Mouse (Mus musculus): Measurements from ENCODE around the gene Slc38a8. TPM values are rescaled to one million over a fixed set of nuclear protein-coding genes. Genes with fewer than 3 reads are reported as not detected.

Gene Slc38a8
- polyA plus RNA-seq, 1 experiment from 2014 or later, result not detected

- Histone ChIP-seq H3K4me2 (replicated peaks; ENCODE audit: low read depth, low read length) (no peak overlapping the region), H3K27me3 (ENCODE audit: control insufficient read depth, insufficient read depth, low read length) (no peaks in the 10 kb centered on the region), H3K36me3 (ENCODE audit: control insufficient read depth, insufficient read depth, low read length) (peaks cover 86% of the 10 kb centered on the region), H3K4me1 (ENCODE audit: control insufficient read depth, insufficient read depth, low read length) (no peaks in the 10 kb centered on the region), H3K4me3 (ENCODE audit: low read length) (no peak overlapping the region), H3K27ac (ENCODE audit: low read depth, low read length) (no peak overlapping the region), H3K9me3 (ENCODE audit: control insufficient read depth, low read length) (no peaks in the 10 kb centered on the region), H3K9ac (ENCODE audit: low read depth, low read length) (no peak overlapping the region)
- no peak for ATAC-seq (ENCODE audit: low FRiP score, low TSS enrichment)
- WGBS, result 93% methylated on average over 7 of the region's 7 CpGs
Observed at GRCm38 (mm10) chr8:119528762-119529161, 27.3 kb upstream of the Slc38a8 start.

GRCm38 (mm10) chr8:119520102-119520501 is 18.6 kb upstream of the Slc38a8 start:
- H3K4me1 ChIP-seq (ENCODE audit: control insufficient read depth, insufficient read depth, low read length), result no peaks in the 10 kb centered on the region
- H3K27me3 ChIP-seq (ENCODE audit: control insufficient read depth, insufficient read depth, low read length), result no peaks in the 10 kb centered on the region
- no peak overlapping the region for H3K4me2 ChIP-seq (replicated peaks; ENCODE audit: low read depth, low read length)
- no peaks in the 10 kb centered on the region for H3K9me3 ChIP-seq (ENCODE audit: control insufficient read depth, low read length)
- peaks cover 98% of the 10 kb centered on the region for H3K36me3 ChIP-seq (ENCODE audit: control insufficient read depth, insufficient read depth, low read length)
- no peak for ATAC-seq (ENCODE audit: low FRiP score, low TSS enrichment)
- H3K9ac ChIP-seq (ENCODE audit: low read depth, low read length), result no peak overlapping the region
- no peak overlapping the region for H3K4me3 ChIP-seq (ENCODE audit: low read length)
- H3K27ac ChIP-seq (ENCODE audit: low read depth, low read length), result no peak overlapping the region
- 71% methylated on average over 7 of the region's 7 CpGs for WGBS

GRCm38 (mm10) chr8:119516674-119517073 is 15.2 kb upstream of the Slc38a8 start:
- no peaks in the 10 kb centered on the region for H3K4me1 ChIP-seq (ENCODE audit: control insufficient read depth, insufficient read depth, low read length)
- H3K4me3 ChIP-seq (ENCODE audit: low read length), result no peak overlapping the region
- no peaks in the 10 kb centered on the region for H3K27me3 ChIP-seq (ENCODE audit: control insufficient read depth, insufficient read depth, low read length)
- peaks cover 98% of the 10 kb centered on the region for H3K36me3 ChIP-seq (ENCODE audit: control insufficient read depth, insufficient read depth, low read length)
- no peak for ATAC-seq (ENCODE audit: low FRiP score, low TSS enrichment)
- no peak overlapping the region for H3K4me2 ChIP-seq (replicated peaks; ENCODE audit: low read depth, low read length)
- no peaks in the 10 kb centered on the region for H3K9me3 ChIP-seq (ENCODE audit: control insufficient read depth, low read length)
- WGBS, result 76% methylated on average over 5 of the region's 5 CpGs
- H3K9ac ChIP-seq (ENCODE audit: low read depth, low read length), result no peak overlapping the region
- no peak overlapping the region for H3K27ac ChIP-seq (ENCODE audit: low read depth, low read length)

GRCm38 (mm10) chr8:119515767-119516166 is 14.3 kb upstream of the Slc38a8 start:
- ATAC-seq (ENCODE audit: low FRiP score, low TSS enrichment), result no peak

GRCm38 (mm10) chr8:119514940-119515339 is 13.4 kb upstream of the Slc38a8 start:
- H3K27ac ChIP-seq (ENCODE audit: low read depth, low read length), result no peak overlapping the region
- peaks cover 97% of the 10 kb centered on the region for H3K36me3 ChIP-seq (ENCODE audit: control insufficient read depth, insufficient read depth, low read length)
- WGBS, result 93% methylated on average over 3 of the region's 3 CpGs
- H3K4me3 ChIP-seq (ENCODE audit: low read length), result no peak overlapping the region
- H3K27me3 ChIP-seq (ENCODE audit: control insufficient read depth, insufficient read depth, low read length), result no peaks in the 10 kb centered on the region
- H3K9me3 ChIP-seq (ENCODE audit: control insufficient read depth, low read length), result no peaks in the 10 kb centered on the region
- no peak for ATAC-seq (ENCODE audit: low FRiP score, low TSS enrichment)
- H3K9ac ChIP-seq (ENCODE audit: low read depth, low read length), result no peak overlapping the region
- no peak overlapping the region for H3K4me2 ChIP-seq (replicated peaks; ENCODE audit: low read depth, low read length)
- H3K4me1 ChIP-seq (ENCODE audit: control insufficient read depth, insufficient read depth, low read length), result no peaks in the 10 kb centered on the region

More at GRCm38 (mm10) chr8:119515767-119516166, 14.3 kb upstream of the Slc38a8 start:
- 67% methylated on average over 3 of the region's 3 CpGs for WGBS
- no peaks in the 10 kb centered on the region for H3K9me3 ChIP-seq (ENCODE audit: control insufficient read depth, low read length)
- no peaks in the 10 kb centered on the region for H3K4me1 ChIP-seq (ENCODE audit: control insufficient read depth, insufficient read depth, low read length)
- no peak overlapping the region for H3K4me2 ChIP-seq (replicated peaks; ENCODE audit: low read depth, low read length)
- no peak overlapping the region for H3K27ac ChIP-seq (ENCODE audit: low read depth, low read length)
- H3K4me3 ChIP-seq (ENCODE audit: low read length), result no peak overlapping the region
- peaks cover 97% of the 10 kb centered on the region for H3K36me3 ChIP-seq (ENCODE audit: control insufficient read depth, insufficient read depth, low read length)
- H3K9ac ChIP-seq (ENCODE audit: low read depth, low read length), result no peak overlapping the region
- H3K27me3 ChIP-seq (ENCODE audit: control insufficient read depth, insufficient read depth, low read length), result no peaks in the 10 kb centered on the region

- WGBS, result 93% methylated on average over 4 of the region's 4 CpGs
- H3K4me1 ChIP-seq (ENCODE audit: control insufficient read depth, insufficient read depth, low read length), result no peaks in the 10 kb centered on the region
- ATAC-seq (ENCODE audit: low FRiP score, low TSS enrichment), result no peak
- no peak overlapping the region for H3K27ac ChIP-seq (ENCODE audit: low read depth, low read length)
- no peak overlapping the region for H3K4me3 ChIP-seq (ENCODE audit: low read length)
- H3K36me3 ChIP-seq (ENCODE audit: control insufficient read depth, insufficient read depth, low read length), result peaks cover 98% of the 10 kb centered on the region
- no peak overlapping the region for H3K9ac ChIP-seq (ENCODE audit: low read depth, low read length)
- H3K9me3 ChIP-seq (ENCODE audit: control insufficient read depth, low read length), result no peaks in the 10 kb centered on the region
- H3K27me3 ChIP-seq (ENCODE audit: control insufficient read depth, insufficient read depth, low read length), result no peaks in the 10 kb centered on the region
- no peak overlapping the region for H3K4me2 ChIP-seq (replicated peaks; ENCODE audit: low read depth, low read length)
Observed at GRCm38 (mm10) chr8:119513405-119513804, 11.9 kb upstream of the Slc38a8 start.

GRCm38 (mm10) chr8:119511722-119512121 is 10.2 kb upstream of the Slc38a8 start:
- Histone ChIP-seq H3K4me1 (ENCODE audit: control insufficient read depth, insufficient read depth, low read length) (no peaks in the 10 kb centered on the region), H3K27ac (ENCODE audit: low read depth, low read length) (no peak overlapping the region), H3K9ac (ENCODE audit: low read depth, low read length) (no peak overlapping the region), H3K9me3 (ENCODE audit: control insufficient read depth, low read length) (no peaks in the 10 kb centered on the region), H3K4me2 (replicated peaks; ENCODE audit: low read depth, low read length) (no peak overlapping the region), H3K27me3 (ENCODE audit: control insufficient read depth, insufficient read depth, low read length) (no peaks in the 10 kb centered on the region), H3K4me3 (ENCODE audit: low read length) (no peak overlapping the region), H3K36me3 (ENCODE audit: control insufficient read depth, insufficient read depth, low read length) (peaks cover 94% of the 10 kb centered on the region)
- WGBS, result over 99% methylated on average over 7 of the region's 7 CpGs
- no peak for ATAC-seq (ENCODE audit: low FRiP score, low TSS enrichment)

GRCm38 (mm10) chr8:119510471-119510870 is 9.0 kb upstream of the Slc38a8 start:
- WGBS, result 87% methylated on average over 9 of the region's 9 CpGs
- ATAC-seq (ENCODE audit: low FRiP score, low TSS enrichment), result no peak
- no peak overlapping the region for H3K9ac ChIP-seq (ENCODE audit: low read depth, low read length)
- no peak overlapping the region for H3K4me2 ChIP-seq (replicated peaks; ENCODE audit: low read depth, low read length)
- H3K36me3 ChIP-seq (ENCODE audit: control insufficient read depth, insufficient read depth, low read length), result peaks cover 88% of the 10 kb centered on the region
- H3K9me3 ChIP-seq (ENCODE audit: control insufficient read depth, low read length), result no peaks in the 10 kb centered on the region
- H3K27me3 ChIP-seq (ENCODE audit: control insufficient read depth, insufficient read depth, low read length), result no peaks in the 10 kb centered on the region
- no peaks in the 10 kb centered on the region for H3K4me1 ChIP-seq (ENCODE audit: control insufficient read depth, insufficient read depth, low read length)
- no peak overlapping the region for H3K4me3 ChIP-seq (ENCODE audit: low read length)
- H3K27ac ChIP-seq (ENCODE audit: low read depth, low read length), result no peak overlapping the region

- Histone ChIP-seq H3K4me2 (replicated peaks; ENCODE audit: low read depth, low read length) (no peak overlapping the region), H3K27ac (ENCODE audit: low read depth, low read length) (no peak overlapping the region), H3K9me3 (ENCODE audit: control insufficient read depth, low read length) (no peaks in the 10 kb centered on the region), H3K9ac (ENCODE audit: low read depth, low read length) (no peak overlapping the region), H3K27me3 (ENCODE audit: control insufficient read depth, insufficient read depth, low read length) (no peaks in the 10 kb centered on the region), H3K4me1 (ENCODE audit: control insufficient read depth, insufficient read depth, low read length) (peaks cover 10% of the 10 kb centered on the region; the same call in 1 of the 2 replicates), H3K4me3 (ENCODE audit: low read length) (no peak overlapping the region), H3K36me3 (ENCODE audit: control insufficient read depth, insufficient read depth, low read length) (peaks cover 44% of the 10 kb centered on the region)
- WGBS, result 83% methylated on average over 8 of the region's 8 CpGs
- ATAC-seq (ENCODE audit: low FRiP score, low TSS enrichment), result no peak
Observed at GRCm38 (mm10) chr8:119506106-119506505, 4.6 kb upstream of the Slc38a8 start.
